Mouse (Mus musculus) mesoderm, embryonic 11.5 days (tissue): ENCODE measurements at regions not wholly inside any gene's neighbourhood (a gene's known extent, or its start where the extent isn't known, plus 50 kb on each side); places are given as distances from the start of the nearest gene placed in this dataset.
"Not testable (repeated sequence)": the region's sequence is repeated elsewhere in the genome, so short reads cannot be mapped to it uniquely, and the experiment has no call there.

ENCODE experiments used
- DNase-seq: peaks from one replicate; pipeline ENCODE4 v3.0.0-alpha.2; 2012; ENCODE audit warnings: low read depth, low spot score

DNA sequence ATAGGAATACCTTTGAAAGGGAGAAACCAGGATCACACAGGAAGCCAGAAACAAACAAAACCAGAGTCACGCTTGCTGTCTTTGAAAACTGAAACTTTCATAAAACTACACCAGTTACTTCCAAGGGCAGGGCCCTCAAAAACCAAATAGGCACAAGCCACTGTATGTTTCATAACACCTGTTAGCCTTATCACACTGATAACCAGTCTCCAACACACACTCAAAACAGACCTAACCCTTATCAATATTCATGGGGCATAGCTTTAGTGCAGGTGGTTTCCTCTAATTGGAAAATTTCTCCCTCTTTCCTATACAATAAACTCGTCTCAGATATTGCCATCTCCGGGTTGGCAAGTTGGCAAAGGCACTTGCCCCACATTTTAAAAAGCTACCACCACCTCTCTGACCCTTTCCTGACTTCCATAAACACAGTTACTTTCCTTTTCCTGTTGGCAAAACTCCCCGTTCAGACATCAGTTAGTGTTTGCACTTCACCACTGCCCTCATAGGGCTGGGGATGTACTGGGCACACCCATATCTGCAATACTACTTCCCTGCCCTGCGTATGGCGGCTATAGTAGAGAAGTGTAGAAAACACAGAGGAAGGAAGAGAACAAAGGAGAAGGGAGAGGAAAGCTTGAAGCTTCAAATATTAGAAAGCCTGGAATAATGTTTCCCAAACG, 169.1 kb upstream of the Col8a1 start:
- no peak for DNase-seq

DNA sequence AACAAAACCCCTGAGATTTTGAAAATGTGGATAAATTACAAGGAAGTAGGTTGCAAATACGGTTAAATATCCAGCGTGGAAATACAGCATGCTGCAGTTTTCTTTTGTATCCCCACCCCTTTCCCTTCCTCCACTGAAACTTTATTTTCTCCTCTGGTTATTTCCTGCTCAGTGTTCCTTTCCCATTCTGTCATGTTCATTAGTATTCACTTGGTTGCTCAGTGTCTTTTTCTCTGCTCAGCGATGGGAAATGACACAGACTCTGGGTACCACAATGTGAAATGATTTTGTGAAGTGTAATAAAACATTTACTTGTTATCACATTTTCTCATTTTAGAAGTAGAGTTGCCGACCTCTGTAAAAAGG, 169.6 kb upstream of the Col8a1 start:
- no peak for DNase-seq

DNA sequence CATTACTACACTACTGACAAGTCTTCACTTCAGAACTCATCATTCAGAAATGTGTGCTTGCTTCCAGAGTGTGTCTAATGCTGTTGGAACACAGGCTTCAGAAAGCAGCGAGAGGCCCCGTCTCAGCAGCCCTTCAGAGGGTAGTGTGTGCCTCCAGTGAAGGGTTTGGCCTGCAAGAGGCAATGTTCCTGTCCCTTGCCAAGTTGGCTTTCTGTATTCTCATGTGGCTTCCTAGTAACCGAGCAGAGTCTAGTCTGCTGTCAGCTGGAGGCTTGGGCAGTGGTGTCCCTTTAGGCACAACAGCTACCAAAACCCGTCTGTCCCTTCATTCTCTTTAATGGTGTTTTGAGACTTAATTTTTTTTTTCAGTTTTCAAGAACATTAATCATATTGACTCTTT, 173.3 kb upstream of the Col8a1 start:
- no peak for DNase-seq

- DNase-seq: no peak
Measured at GRCm38 (mm10) chr16:57928301-57928700, 173.8 kb upstream of the Col8a1 start.

- no peak for DNase-seq
Measured at GRCm38 (mm10) chr16:57929151-57929764, 174.7 kb upstream of the Col8a1 start.

- DNase-seq: no peak
Measured at GRCm38 (mm10) chr16:57945404-57945803, 190.9 kb upstream of the Col8a1 start.

DNA sequence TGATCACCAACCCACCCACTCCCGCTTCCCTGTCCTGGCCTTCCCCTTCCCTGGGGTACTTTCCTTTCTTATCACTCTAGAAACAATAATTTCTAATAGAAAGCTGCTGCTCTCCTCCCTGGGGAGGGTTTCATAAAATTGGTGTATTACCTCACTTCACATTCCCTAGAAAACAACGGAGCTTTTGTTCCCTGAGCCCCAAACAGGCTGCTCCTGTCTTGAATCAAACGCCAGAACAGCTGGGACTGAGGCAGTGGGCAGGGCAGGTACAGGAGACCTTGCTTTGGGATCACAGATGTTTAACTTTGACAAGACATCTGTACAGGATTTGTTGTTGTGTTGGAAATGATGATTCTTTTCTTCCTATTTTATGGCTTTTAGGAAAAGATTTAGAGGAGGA, 192.8 kb upstream of the Col8a1 start:
- peak; percentile 34 for DNase-seq

GRCm38 (mm10) chr16:57949680-57950079, 195.1 kb upstream of the Col8a1 start:
- DNase-seq: no peak

GRCm38 (mm10) chr16:57970956-57971355, 216.4 kb upstream of the Col8a1 start:
- no peak for DNase-seq

DNA sequence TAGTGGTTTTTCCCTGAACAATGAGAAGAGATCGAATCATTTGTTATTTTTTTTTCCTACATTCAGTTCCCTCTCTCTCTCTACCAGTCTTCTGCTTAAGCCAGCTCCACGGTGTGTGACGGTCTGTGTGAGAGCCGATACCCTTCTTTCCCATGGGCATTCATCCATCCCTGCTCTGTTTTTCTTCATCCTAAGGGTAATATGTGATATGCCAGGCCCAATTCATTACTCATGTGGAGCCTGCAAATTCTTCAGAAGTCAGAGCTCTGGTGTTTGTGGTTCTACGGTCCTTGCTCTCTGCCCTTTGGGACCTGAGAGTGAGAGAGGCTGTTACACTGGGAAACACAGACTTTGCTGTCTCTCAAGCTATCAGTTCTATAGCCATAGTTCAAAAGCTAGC, 229.6 kb upstream of the Col8a1 start:
- no peak for DNase-seq

- DNase-seq: no peak
Measured at GRCm38 (mm10) chr16:58005740-58006139, 251.2 kb upstream of the Col8a1 start.

DNA sequence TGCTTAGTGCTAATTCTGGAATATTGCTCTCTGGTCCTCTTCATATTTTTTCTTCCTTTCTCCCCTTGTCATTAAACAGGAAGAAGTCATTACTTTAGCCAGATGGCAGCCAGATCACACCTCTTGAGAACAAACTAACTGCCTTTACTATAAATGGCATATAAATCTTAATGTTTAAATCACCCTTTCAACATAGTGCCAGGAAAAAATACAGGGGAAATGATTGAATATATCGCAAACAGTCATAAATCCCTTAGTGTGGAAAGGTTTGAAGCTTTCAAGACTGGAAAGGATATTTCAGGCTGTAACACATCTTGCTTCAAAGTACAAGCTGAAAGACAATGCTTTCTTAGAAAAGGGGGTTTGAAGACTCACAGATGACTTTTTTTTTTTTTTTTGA, 259.0 kb upstream of the Col8a1 start:
- peak; percentile 56 for DNase-seq

GRCm38 (mm10) chr16:58027525-58027924, 273.0 kb upstream of the Col8a1 start:
- DNase-seq: no peak

DNA sequence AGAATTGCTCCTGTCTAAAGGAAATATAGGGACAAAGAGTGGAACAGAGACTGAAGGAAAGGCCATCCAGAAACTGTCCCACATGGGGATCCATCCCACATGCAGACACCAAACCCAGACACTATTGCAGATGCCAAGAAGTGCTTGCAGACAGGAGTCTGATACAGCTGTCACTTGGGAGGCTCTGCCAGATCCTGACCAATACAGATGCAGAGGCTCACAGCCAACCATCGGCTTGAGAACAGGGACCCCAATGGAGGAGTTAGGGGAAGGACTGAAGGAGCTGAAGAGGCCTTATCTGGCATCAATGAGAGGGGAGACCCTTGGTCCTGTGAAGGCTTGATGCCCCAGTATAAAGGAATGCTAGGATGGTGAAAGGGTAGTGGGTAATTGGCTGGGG, 274.0 kb upstream of the Col8a1 start:
- DNase-seq: not testable (repeated sequence)

DNA sequence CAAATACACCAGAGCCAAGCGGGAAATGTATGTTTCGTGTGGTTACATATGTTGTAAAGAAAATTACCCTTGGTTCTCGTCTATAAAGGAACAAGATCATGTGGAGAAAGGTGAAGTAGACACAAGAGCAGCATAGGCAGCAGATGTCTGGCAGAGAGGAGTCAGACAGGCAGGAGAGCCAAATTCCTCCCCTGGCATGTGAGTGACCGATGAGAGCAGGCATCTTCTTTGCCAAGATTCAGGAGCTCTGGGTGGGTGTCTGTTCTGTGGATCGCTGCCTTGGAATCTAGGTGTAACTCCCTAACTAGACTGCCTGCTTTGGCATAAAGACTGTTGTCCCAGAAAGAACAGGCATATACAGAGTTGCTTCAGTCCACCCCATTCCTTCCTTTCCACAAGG, 275.1 kb upstream of the Col8a1 start:
- DNase-seq: no peak

- DNase-seq: no peak
Measured at GRCm38 (mm10) chr16:58068654-58069271, 314.2 kb upstream of the Col8a1 start.

GRCm38 (mm10) chr16:58072441-58072840, 317.9 kb upstream of the Col8a1 start:
- DNase-seq: no peak

DNA sequence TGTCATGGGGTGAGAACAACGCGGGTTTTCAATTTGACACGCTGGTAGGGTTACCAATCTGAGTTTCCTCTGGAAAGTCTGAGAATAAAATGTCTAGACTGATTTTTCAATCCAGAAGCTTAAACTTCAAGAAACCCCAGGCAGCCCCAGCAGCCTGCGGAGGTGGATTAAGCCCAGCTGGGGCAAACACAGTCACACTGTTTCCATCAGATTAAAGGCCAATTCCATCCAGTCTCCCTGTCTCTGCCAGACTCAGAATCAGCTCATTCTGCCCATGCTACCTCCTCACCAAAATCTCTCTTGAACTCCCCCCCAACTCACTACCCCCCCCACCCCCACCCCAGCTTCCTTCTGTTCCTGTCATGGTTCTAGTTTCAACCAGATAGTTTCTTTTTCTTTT, 307.9 kb upstream of the Dcbld2 start:
- DNase-seq: no peak

- no peak for DNase-seq
Measured at GRCm38 (mm10) chr16:58110452-58110851, 297.8 kb upstream of the Dcbld2 start.

DNA sequence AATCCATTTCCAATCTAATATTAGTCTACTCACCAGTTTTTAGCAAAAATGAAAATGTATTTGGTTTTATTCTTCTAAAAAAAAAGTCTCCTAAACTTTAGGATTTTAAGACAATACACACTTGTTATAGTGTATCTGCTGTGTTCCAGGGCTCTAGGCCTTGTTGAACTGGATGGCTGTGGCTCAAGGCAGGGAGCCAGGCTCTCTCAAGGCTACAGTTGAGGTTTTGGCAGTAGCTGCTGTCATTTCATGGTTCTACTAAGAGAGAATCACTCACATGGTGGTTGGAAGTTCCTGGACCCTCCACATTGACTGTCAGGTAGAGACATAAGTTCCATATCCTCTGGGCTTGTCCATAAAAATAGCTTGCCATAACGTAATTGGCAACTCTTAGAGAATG, 282.2 kb upstream of the Dcbld2 start:
- no peak for DNase-seq

DNA sequence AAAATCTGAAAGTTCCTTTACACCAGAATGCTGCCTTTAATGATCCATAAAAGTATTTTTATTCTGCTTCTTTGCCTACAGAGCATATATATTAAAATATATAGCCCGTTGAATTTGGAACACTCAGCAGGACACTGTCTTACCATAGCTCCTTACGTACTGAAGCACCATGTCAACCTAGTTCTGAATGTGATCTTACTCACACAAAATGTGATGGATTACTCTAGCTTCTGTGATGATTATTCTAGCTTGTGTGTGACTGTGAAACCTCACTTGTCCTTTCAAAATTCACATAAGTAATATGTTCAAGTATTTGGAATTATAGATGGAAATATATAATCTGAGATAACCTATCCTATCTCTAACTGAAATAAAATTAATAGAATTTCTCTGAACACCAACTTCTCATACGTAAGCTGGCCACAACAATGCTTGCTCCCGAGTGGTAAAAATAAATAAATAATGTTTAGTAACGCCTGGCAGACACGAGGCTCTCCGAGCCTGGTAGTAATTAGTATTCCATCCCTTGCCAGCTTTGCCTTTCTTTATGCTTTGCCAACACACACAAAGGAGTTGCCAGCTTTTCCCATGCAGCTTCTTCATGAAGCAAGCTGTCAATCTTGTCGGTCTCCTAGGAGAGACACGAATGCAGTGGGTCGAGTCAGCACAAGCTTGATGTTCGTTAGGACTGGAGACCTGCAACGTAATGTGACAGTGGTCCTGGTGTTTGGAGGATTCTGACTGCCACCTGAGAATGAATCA, 271.9 kb upstream of the Dcbld2 start:
- DNase-seq: no peak

DNA sequence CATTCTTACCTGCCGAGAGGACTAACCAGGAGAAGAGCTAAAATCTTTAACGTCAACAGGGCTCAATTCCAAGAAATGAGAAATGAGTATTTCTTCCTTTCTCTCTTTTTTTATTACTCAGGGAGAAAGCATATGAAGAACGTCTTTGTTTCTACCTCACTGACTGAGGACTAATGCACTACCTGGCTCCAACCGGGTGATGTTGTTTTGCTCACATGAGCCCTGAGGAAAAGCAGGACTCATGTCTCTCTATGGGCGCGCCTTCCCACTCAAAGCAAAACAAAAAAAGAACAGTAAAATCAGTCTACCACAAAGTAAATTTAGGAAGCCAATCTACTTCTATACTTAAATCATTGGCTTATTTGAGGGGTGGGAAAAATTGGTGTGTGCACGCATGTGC, 271.3 kb upstream of the Dcbld2 start:
- no peak for DNase-seq
